Mouse (Mus musculus): ENCODE results near the gene Gna12. TPM values are rescaled to one million over a fixed set of nuclear protein-coding genes. Genes with fewer than 3 reads are reported as not detected.

The Gna12 gene
- 35.6 TPM for polyA plus RNA-seq (2017; shearing (Covaris generic))

DNA sequence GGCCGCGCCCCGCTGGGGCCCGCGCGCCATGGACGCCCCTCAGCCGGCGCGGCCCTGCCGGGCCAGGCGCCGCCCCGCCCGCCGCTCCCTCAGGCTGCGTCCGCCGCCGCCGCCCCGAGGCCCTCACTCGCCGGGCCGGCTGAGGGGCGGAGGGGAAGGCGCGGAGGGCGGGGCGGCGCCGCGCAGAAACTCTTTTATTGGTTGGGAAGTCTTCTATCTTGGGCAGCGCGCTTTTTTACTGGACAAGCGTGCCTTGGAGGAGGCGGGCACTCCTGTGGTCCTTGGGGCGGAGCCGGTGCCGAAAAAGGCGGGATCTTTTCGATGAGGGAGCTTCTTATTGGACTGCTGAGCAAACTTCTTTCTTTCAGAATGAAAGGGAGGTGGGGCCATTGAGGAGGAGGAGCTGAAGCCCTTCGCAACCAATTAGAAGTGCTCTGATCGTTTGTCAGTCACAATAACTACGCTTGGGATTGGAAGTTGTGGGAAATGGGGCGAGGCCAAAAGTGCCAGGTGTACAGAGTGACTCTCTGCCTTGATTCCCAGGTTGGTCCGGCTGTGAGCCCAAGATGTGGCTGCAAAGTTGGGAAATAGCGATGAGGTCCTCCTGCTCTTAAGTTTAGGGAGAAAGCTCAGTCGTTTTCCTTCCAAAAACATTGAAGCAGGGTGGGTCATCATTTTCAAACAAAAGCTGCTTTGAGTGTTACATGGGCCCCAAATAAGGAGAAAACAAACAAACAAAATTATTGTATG, at the start of gene Gna12:
TSS of gene Gna12 (minus strand) at position 118 of the 750 bp plus-strand sequence.

DNA sequence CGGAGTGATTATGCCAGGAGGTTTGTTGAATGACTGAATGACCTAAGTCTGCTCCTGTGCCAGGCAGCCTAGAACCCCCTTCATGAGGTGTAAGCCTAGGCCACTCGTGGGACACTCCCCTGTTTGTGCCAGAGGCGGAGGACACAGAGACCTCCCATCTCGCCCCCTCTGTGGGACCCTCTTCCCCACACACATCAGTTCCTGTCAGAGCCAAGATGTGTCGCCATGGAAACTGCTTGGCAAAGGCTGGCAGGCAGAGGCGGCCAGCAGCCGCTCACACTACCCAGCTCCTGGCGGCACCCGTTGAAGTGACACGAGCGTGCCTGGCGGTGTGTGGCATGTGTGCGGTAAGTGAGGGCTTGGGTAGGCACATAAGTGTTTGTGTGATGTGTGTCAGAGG, 106.4 kb downstream of the Gna12 start, which contains the start of gene Amz1:
TSS of gene Amz1 (plus strand) at position 306 of the 400 bp plus-strand sequence.

Other genes with a start within 250 kb of the Gna12 start
- 335 TPM for gene Lfng, start 223.1 kb downstream of the Gna12 start, polyA plus RNA-seq (2017; shearing (Covaris generic))
- gene Ttyh3, start 181.4 kb downstream of the Gna12 start, polyA plus RNA-seq (2017; shearing (Covaris generic)) = 29.0 TPM
- gene Iqce, start 128.1 kb downstream of the Gna12 start, polyA plus RNA-seq (2017; shearing (Covaris generic)) = 33.0 TPM
- 39.1 TPM for gene Brat1, start 125.4 kb downstream of the Gna12 start, polyA plus RNA-seq (2017; shearing (Covaris generic))
- 0.65 TPM for gene Amz1, start 106.3 kb downstream of the Gna12 start, polyA plus RNA-seq (2017; shearing (Covaris generic))
- 82.1 TPM for gene Card11, start 170.2 kb upstream of the Gna12 start, polyA plus RNA-seq (2017; shearing (Covaris generic))

Measured in CD4-positive, CD25-positive, alpha-beta regulatory T cell (primary cell).